Mouse (Mus musculus): ENCODE results near the gene Iqub.
A peak's percentile ranks its signal among the peaks of the same experiment; 100 is the strongest.

DNA sequence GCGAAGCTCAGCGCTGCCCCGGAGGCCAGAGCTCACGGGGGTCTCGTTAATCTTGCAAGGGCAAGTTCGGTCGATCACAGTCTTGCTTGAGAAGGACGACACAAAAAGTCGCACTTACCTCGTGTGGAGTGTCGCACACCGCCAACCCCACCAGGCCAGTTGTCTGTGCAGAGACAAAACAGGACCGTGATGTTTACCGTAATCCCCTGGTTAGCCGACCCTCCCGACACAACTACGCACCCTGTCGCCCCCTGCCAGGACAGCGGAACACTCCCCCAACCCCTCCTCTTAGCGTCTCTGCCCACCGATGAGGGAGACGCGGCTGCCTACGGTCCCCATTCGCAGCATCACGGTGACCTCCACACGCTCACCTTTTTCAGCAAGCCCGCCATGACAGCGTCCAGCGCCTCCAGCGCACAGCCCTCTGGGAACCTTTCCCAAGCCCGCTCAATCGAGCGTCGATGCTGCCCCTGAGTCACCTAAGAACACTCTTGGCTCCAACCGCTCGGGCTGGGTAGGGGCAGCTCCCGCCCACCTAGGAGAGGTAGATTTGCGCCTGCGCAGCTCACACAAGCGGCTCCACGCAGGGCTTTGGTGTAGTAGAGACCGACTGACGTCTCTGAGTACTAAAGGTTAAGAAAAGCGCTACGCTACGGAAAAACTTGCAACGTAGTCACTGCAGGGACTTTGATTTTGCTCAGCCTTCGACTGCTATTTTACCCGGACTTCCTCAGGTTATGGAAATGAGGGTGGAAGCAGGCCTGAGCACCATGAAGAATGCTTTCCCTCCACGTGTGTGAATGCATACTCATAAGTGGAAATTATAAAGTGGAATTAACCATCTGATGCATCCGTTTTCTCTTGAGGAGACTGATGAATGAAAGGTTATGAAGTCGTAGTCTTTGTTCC, 12.5 kb upstream of the Iqub start, which contains the start of gene Ndufa5:
- TF ChIP-seq CTCF (IDR thresholded peaks at IDR 0.05; ENCODE audit: borderline replicate concordance, insufficient read depth, low read length) (no peak), POLR2A (IDR thresholded peaks at IDR 0.05; ENCODE audit: low read depth, low read length) (peak; percentile 84)
